Mouse (Mus musculus): ENCODE measurements around the gene Ciart.
"Not testable (repeated sequence)": the region's sequence is repeated elsewhere in the genome, so short reads cannot be mapped to it uniquely, and the experiment has no call there.

Ciart gene

DNA sequence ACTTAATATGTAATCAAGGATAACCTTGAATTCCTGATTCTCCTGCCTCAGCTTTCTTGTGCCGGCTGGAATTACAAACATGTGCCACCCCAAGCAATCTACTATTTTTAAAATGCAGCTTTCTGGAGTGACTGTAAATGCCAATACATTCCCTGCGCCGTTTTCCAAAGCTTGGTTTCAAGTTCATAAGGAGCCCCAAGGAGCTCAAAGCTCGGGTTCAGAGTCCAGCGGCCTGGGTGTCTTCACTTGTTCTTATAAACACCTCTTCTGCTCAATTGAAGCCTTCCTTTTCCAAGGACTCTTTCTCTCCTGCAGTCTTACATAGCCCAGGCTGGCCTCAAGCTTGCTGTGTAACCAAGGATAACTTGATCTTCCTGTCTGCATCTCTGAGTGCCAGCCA, 16.0 kb downstream of the Ciart start:
- no peak for DNase-seq (ENCODE audit: inconsistent age in 2 of 2, low spot score in 1 of 2)

DNA sequence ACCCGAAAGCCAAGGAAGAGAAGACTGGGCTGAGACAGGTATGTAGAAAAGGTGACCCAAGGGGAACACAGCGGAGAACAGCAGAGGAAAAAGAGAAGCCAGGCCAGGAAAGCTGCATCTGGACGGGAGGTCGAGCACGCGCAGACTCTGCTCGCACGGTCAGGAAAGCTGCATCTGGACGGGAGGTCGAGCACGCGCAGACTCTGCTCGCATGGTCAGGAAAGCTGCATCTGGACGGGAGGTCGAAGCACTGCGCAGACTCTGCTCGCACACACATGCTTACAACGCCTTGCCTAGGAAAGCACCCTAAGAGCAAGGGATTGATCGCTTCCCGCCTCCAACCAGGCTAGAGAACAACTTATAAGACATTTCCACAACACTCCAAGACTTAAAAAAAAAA, 16.5 kb downstream of the Ciart start:
- DNase-seq (ENCODE audit: inconsistent age in 2 of 2, low spot score in 1 of 2): no peak

DNA sequence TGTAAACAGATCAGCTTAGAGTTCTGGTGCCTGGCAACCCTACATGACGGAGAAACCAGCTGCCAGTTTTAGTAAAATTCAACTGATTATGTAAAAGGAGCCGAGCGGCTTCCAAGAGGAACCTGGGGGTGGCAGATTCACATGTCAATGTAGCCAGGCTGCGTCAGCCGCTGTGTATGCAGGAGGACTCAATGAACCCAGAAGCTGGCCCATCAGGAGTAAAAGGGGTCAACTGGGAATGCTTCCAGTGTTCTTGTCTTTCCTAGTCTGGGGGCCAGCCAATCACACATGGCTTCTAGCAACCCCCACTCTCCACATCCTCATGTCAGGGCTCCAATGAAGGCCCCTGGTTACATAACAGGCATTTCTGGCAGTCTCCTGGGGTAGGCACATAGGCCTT, 17.0 kb downstream of the Ciart start:
- DNase-seq (ENCODE audit: inconsistent age in 2 of 2, low spot score in 1 of 2): peak in 1 of 2 experiments; percentile 56

DNA sequence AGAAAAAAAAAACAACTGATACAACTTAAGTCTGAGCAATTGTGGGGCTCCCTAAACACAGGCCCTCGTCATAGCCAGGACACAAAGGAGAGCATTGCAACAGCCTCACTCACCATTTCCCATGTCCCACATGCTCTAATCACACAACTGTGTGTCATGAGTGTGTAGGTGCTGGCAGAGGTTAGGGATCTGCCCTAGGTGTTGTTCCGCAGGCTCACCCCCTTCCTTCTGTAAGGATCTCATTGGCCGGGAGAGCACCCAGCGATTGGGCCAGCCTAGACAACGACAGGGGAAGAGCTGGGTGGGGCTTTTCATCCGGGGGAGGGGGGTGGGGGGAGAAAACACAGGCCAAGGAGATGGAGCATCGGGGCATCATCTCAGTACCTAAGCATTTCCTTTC, 18.5 kb downstream of the Ciart start:
- DNase-seq (ENCODE audit: inconsistent age in 2 of 2, low spot score in 1 of 2): no peak

DNA sequence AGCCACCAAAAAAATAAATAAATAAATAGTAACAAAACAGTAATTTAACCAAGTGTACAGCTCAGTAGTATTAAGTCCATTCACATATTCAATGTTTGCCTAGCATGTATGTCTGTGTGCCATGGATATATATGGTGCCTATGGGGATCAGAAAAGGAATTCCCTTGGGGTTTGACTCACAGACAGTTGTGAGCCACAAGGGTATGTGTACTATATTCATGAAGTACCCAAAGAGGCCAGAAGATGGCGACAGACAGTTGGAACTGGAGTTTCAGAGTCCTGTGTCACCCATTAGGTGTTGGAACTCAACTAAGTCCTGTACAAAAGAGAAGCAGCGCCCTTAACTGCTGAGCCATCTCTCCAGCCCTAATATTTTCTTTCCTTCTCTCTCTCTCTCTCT, 20.3 kb downstream of the Ciart start:
- DNase-seq (ENCODE audit: inconsistent age in 2 of 2, low spot score in 1 of 2): peak; percentile 61 to 93

DNA sequence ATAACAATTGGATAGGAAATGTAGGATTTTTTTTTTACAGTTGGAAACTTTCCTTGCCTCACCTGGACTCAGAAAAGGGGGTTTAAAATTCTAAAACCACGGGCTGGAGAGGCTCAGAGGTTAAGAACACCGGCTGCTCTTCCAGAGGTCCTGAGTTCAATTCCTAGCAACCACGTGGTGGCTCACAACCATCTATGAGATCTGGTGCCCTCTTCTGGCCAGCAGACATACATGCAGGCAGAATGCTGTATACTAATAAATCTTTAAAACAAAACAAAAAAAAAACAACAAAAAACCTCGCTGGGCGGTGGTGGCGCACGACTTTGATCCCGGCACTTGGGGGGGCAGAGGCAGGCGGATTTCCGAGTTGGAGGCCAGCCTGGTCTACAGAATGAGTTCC, 20.8 kb downstream of the Ciart start:
- peak in 1 of 2 experiments; percentile 45 for DNase-seq (ENCODE audit: inconsistent age in 2 of 2, low spot score in 1 of 2)

DNA sequence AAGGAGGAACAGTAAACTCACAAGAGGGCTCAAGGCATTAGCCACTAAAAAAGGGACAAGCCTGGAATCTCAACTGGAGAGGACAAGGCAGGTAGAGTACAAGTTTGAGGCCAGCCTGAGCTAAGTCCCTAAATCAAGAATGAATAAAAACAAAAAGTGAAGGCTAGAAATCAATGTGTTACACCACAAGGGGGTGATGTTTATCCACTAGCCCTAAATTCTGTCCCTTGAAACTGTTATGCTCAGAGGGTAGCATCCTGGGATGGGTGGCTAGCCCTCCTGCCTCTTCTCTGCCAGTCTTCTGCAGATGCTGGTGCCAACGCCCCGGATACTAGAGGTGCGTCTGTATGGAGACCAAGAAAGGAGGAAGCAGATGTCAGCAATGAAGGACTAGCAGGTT, 21.7 kb downstream of the Ciart start:
- DNase-seq (ENCODE audit: inconsistent age in 2 of 2, low spot score in 1 of 2): peak in 1 of 2 experiments; percentile 44

DNA sequence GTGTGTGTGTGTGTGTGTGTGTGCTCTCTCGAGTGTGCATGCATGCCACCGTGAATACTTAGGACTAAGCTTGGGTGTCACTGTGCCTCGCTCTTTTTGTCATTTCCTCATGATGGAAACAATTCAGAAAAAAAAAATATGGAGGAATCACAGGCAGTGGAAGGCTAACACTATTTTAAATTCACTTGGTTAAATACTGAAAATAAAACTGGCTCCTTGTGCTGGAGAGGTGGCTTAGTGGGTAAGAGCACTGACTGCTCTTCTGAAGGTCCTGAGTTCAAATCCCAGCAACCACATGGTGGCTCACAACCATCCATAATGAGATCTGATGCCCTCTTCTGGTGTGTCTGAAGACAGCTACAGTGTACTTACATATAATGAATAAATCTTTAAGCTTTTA, 23.8 kb downstream of the Ciart start:
- not testable (repeated sequence) for DNase-seq (ENCODE audit: inconsistent age in 2 of 2, low spot score in 1 of 2)

DNA sequence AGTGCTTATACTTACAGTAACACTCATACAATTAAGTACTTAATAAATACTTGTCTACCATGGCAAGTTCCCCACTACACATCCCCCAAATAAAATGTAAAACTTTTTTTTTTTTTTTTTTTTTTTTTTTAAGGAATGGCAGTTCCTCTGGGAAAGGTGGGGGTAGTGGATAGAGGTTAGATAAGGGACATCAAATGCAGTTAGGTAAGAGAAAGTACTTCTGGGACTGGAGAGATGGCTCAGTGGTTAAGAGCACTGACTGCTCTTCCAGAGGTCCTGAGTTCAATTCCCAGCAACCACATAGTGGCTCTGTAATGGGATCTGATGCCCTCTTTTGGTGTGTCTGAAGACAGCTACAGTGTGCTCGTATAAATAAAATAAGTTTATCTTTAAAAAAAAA, 25.0 kb downstream of the Ciart start:
- not testable (repeated sequence) for DNase-seq (ENCODE audit: inconsistent age in 2 of 2, low spot score in 1 of 2)

DNA sequence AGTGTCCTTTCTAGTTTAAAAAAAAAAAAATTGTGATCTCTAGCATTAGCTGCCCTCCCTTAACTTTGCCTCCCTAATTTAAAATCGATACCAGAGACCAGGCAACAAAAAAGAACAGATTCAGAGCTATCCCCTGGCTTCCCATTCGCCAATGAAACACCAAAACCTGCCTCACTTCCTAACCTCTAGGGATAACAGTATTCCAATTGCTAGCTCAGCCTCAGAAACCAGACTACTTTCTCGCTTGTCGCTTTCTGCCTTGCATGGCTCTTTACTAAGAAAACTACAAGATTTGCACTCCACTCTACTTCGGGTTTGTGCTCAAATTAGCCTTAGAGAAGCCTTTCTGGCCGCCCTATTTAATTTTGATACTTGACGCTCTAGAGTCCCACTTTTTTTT, 25.9 kb downstream of the Ciart start:
- no peak for DNase-seq (ENCODE audit: inconsistent age in 2 of 2, low spot score in 1 of 2)

DNA sequence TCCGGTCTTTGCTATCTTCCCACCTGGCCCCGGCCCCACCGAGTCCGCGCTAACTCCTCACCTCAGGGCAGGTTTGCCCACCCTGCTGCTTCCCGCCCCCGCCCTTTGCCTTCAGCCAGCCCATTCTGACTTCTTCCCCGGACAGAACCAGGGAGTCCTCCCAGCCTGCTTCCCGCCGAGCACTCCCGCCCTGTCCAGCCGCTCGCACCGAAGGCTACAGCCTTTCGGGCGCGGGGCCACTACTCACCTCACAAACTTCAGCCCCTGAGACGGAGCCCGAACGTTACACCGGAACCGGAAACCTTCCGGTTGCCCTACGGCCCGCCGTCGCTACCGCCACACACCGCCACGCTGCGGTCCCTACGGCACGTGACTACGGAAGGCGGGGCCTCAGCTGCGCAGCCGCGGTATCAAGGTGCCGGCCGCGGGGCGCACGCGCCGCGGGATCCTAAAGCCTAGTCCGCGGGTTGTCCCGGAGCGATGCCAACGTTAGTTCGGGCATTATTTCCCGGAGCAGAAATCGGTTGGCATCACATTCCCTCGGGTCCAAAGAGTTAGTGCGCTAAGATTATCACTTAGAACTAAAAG, 26.5 kb downstream of the Ciart start, which contains the start of gene Prpf3:
Gene Prpf3 (minus strand): TSS at position 384 of the 588 bp plus-strand sequence.
- DNase-seq (ENCODE audit: inconsistent age in 2 of 2, low spot score in 1 of 2): peak; percentile 96 to 98

DNA sequence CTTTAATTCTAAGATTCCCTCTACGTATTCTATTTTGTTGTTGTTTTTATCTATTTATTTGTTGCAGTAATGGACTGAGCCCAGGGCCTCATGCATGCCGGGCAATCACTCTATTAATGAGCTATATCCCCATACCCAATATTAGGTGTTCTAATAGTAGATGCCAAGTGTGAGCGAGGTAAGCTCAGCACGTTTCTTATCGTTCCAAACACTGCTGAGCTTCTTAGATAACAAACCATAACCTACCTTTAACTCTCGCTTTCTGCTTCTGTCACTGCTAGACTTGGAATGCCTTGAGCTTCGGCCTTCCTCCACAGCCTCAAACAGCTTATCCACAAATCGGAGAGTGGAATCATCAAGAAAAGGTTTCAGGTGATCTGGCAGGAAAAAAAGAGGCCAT, 30.7 kb downstream of the Ciart start:
- DNase-seq (ENCODE audit: inconsistent age in 2 of 2, low spot score in 1 of 2): no peak

DNA sequence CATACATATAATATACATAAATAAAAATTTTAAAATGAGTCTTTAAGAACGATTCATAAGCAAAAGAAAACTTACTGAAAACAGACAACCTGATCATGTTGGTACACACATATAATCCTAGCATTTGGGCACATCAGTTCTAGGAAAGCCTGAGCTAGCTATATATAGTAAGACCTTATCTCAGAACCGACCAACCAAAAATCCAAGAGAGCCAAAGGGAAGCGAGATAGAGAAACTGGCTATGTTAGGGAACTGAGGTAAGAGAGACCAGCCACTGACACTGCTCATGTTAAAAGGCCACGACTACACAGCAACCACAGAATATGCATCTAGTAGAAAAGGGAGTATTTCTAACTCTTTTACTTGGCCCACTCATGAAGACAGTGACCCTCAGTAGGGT, 31.4 kb downstream of the Ciart start:
- no peak for DNase-seq (ENCODE audit: inconsistent age in 2 of 2, low spot score in 1 of 2)

DNA sequence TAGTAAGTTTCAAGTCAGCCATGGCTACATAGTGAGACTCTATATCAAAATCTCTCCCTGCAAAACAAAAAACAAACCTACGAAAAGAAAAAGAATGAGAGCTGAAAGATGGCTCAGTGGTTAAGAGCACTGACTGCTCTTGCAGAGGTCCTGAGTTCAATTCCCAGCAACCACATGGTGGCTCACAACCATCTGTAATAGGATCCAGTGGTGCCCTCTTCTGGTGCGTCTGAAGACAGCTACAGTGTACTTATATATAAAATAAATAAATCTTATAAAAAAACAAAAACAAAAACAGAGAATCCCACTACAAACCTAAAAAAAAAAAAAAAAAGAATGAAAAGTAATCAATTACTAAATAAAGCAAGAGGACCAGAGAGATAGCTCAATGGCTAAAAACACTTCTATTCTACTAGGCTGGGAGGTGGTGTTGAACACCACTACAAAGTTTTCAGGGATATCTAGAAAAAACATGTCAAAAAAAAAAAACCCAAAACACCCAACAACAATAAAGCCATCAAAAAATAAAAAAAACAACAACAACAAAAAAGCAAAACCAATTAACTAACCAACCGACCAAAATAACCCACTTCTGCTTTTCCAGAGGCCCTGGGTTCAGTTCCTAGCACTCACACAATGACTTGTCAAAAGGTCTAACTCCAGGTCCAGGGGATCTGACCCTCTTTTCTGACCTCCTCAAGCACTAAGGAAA, 39.4 kb downstream of the Ciart start:
- DNase-seq (ENCODE audit: inconsistent age in 2 of 2, low spot score in 1 of 2): no peak

DNA sequence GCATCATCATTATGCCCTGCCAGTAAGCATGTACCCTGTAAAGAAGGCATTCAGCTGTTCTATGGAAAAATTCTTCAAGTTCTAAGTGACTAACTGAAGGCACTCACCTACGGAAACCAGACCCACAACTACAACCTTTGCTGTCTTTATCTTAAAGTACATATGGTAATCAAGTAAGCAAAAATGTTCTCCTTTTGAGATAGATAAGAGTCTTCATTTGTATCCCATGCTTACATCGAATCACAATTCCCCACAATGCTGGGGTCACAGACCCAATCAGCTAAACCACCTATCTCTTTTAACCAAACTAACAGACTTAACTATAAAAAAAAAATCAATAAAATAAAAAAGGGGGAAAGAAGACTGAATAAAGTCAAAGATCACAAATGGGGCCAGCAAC, 42.8 kb downstream of the Ciart start:
- DNase-seq (ENCODE audit: inconsistent age in 2 of 2, low spot score in 1 of 2): no peak

DNA sequence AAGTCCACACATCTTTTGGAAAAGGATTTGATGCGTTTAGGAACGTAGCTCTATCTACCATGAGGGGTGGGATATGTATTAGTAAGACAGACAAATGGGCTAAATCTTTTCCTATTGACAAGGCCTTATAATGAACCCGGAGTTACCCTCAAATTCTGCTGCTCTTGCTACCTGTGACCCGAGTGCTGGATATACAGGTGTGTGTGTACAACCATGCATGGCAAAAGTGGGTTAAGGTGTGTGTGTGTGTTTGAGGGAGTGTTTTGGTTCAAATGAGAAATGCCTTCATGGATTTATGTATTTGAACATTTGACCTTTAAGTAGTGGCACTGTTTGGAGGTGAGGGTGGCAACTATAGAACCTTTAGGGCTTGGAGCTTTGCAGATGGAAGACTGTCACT, 53.0 kb downstream of the Ciart start:
- DNase-seq (ENCODE audit: inconsistent age in 2 of 2, low spot score in 1 of 2): no peak
